Mouse (Mus musculus): ENCODE results near the gene Mst1. TPM values are rescaled to one million over a fixed set of nuclear protein-coding genes. Genes with fewer than 3 reads are reported as not detected.
A peak's percentile ranks its signal among the peaks of the same experiment; 100 is the strongest.

Gene Mst1
- polyA plus RNA-seq, 1 experiment = 0.65 TPM

DNA sequence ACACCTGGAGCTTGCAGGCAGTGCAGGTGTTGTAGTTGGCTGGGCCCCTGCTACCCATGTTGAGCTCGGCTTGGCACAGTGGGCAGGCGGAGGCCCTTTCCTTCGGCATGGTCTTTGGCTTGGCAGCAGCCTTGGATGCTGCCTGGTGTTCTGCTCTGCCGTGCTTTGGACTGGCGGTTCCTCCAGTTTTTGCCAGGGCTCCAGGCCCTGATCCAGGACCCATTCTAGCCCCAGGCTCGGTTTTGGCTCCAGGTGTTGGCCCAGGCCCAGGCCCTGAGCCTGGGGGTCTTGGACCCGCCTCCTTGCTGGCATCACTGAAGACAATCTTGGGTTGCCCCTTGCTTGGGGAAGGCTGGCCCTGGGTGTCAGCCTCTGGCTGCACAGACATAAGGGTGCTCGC lies 45.5 kb downstream of the Mst1 start:
- Histone ChIP-seq H3K36me3 (ENCODE audit: control insufficient read depth, insufficient read depth) (no peaks in the 10 kb centered on the region), H3K4me3 (no peak overlapping the region), H3K79me2 (ENCODE audit: control insufficient read depth, insufficient read depth) (no peaks in the 10 kb centered on the region), H3ac (ENCODE audit: control insufficient read depth, insufficient read length) (no peak overlapping the region), H3K27me3 (ENCODE audit: control insufficient read depth, insufficient read depth, insufficient read length) (no peaks in the 10 kb centered on the region), H3K4me2 (ENCODE audit: low read depth) (no peak overlapping the region)
- no peak for TF ChIP-seq USF1 (IDR thresholded peaks at IDR 0.05; ENCODE audit: low read depth)
- no peak for TF ChIP-seq TCF3 (IDR thresholded peaks at IDR 0.05; ENCODE audit: insufficient read length, low read depth)
- no peak for TF ChIP-seq E2F4 (IDR thresholded peaks at IDR 0.05; ENCODE audit: insufficient read depth)
- no peak for TF ChIP-seq MAX (IDR thresholded peaks at IDR 0.05; ENCODE audit: low read depth)
- no peak for TF ChIP-seq MYOD1 (IDR thresholded peaks at IDR 0.05; ENCODE audit: control insufficient read depth in 1 of 3, insufficient read length in 2 of 3, low read depth in 2 of 3)
- TF ChIP-seq TCF12 (IDR thresholded peaks at IDR 0.05; ENCODE audit: insufficient read depth, poor library complexity, severe bottlenecking) = no peak
- no peak for TF ChIP-seq REST (IDR thresholded peaks at IDR 0.05; ENCODE audit: insufficient read depth, insufficient read length)
- no peak for TF ChIP-seq MYOG (IDR thresholded peaks at IDR 0.05; ENCODE audit: control insufficient read depth in 1 of 3, insufficient read depth in 1 of 3, insufficient read length in 2 of 3, low read depth in 2 of 3)

DNA sequence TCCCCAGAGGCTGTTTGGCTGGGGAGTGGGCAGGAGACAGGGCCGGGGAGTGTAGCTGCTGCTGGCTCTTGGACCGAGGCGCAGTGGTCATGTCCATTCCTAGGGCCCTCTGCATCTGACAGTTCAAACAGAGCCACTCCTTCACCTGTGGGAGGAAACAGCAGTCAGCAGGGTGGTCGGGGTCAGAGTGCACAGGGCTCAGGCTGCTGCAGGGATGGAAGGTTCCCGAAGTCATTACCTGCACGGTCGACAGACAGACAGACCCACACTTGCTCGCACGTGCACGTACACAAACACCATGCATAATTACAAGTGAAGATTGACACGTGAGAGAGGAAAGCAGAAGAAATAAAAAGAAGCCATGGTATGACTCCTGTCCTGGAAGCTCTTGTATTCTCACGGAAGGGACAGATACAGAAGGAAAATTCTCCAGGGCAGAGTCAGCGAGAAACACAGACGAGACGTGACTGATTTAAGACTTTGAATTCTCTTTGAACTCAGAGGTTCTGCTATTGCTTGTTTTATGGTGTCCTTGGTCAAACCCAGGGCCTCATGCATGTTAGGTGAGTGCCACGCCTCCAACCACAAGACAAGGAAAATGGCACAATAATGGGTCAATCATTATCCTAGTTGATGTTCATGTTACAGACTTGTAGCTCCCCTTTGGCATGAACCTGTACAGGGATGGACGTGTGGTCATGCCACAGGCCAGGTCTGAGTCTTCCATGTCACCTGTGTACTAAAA lies 46.4 kb downstream of the Mst1 start:
- Histone ChIP-seq H3K79me2 (ENCODE audit: control insufficient read depth, insufficient read depth) (no peaks in the 10 kb centered on the region), H3K4me3 (no peak overlapping the region), H3K4me2 (ENCODE audit: low read depth) (no peak overlapping the region), H3K36me3 (ENCODE audit: control insufficient read depth, insufficient read depth) (no peaks in the 10 kb centered on the region), H3K27me3 (ENCODE audit: control insufficient read depth, insufficient read depth, insufficient read length) (no peaks in the 10 kb centered on the region), H3ac (ENCODE audit: control insufficient read depth, insufficient read length) (no peak overlapping the region)
- no peak for TF ChIP-seq E2F4 (IDR thresholded peaks at IDR 0.05; ENCODE audit: insufficient read depth)
- TF ChIP-seq MYOD1 (IDR thresholded peaks at IDR 0.05; ENCODE audit: control insufficient read depth in 1 of 3, insufficient read length in 2 of 3, low read depth in 2 of 3) = no peak
- TF ChIP-seq MYOG (IDR thresholded peaks at IDR 0.05; ENCODE audit: control insufficient read depth in 1 of 3, insufficient read depth in 1 of 3, insufficient read length in 2 of 3, low read depth in 2 of 3) = no peak
- no peak for TF ChIP-seq POLR2AphosphoS2 (IDR thresholded peaks at IDR 0.05; ENCODE audit: insufficient read length, low read depth)

DNA sequence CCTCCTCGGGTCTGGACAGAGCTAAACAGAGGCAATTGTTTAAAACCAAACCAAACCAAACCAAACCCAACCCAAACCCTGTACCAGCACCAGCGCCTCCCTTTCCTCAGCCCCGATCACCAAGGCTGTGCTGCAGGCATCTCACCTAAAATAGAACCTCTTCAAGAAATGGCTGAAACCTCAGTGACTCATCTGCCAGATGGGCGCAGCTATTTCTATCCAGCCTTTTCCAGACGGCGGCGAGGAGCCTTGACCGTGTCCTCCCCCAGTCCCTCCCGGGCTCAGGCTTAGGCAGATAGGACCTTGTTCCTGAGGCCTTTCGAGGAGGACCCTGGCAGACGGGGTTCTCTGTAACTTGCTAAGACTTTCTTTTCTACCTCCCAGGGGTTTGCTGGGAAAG lies 48.0 kb downstream of the Mst1 start:
- no peak overlapping the region for H3ac ChIP-seq (ENCODE audit: control insufficient read depth, insufficient read length)
- H3K4me2 ChIP-seq (ENCODE audit: low read depth) = peak overlapping the region; percentile 67
- no peak overlapping the region for H3K4me3 ChIP-seq
- H3K27me3 ChIP-seq (ENCODE audit: control insufficient read depth, insufficient read depth, insufficient read length) = no peaks in the 10 kb centered on the region
- H3K36me3 ChIP-seq (ENCODE audit: control insufficient read depth, insufficient read depth) = no peaks in the 10 kb centered on the region
- H3K79me2 ChIP-seq (ENCODE audit: control insufficient read depth, insufficient read depth) = no peaks in the 10 kb centered on the region
- no peak for TF ChIP-seq MAX (IDR thresholded peaks at IDR 0.05; ENCODE audit: low read depth)
- no peak for TF ChIP-seq SRF (IDR thresholded peaks at IDR 0.05; ENCODE audit: control insufficient read depth, insufficient read length, low read depth)
- TF ChIP-seq MYOG (IDR thresholded peaks at IDR 0.05; ENCODE audit: control insufficient read depth in 1 of 3, insufficient read depth in 1 of 3, insufficient read length in 2 of 3, low read depth in 2 of 3) = peak in 1 of 3 experiments; percentile 11
- peak; percentile 43 for TF ChIP-seq POLR2A (IDR thresholded peaks at IDR 0.05; ENCODE audit: insufficient read length, low read depth)
- TF ChIP-seq USF1 (IDR thresholded peaks at IDR 0.05; ENCODE audit: low read depth) = no peak
- TF ChIP-seq TCF3 (IDR thresholded peaks at IDR 0.05; ENCODE audit: insufficient read length, low read depth) = no peak
- peak; percentile 12 for TF ChIP-seq POLR2AphosphoS2 (IDR thresholded peaks at IDR 0.05; ENCODE audit: insufficient read length, low read depth)
- no peak for TF ChIP-seq TCF12 (IDR thresholded peaks at IDR 0.05; ENCODE audit: insufficient read depth, poor library complexity, severe bottlenecking)

DNA sequence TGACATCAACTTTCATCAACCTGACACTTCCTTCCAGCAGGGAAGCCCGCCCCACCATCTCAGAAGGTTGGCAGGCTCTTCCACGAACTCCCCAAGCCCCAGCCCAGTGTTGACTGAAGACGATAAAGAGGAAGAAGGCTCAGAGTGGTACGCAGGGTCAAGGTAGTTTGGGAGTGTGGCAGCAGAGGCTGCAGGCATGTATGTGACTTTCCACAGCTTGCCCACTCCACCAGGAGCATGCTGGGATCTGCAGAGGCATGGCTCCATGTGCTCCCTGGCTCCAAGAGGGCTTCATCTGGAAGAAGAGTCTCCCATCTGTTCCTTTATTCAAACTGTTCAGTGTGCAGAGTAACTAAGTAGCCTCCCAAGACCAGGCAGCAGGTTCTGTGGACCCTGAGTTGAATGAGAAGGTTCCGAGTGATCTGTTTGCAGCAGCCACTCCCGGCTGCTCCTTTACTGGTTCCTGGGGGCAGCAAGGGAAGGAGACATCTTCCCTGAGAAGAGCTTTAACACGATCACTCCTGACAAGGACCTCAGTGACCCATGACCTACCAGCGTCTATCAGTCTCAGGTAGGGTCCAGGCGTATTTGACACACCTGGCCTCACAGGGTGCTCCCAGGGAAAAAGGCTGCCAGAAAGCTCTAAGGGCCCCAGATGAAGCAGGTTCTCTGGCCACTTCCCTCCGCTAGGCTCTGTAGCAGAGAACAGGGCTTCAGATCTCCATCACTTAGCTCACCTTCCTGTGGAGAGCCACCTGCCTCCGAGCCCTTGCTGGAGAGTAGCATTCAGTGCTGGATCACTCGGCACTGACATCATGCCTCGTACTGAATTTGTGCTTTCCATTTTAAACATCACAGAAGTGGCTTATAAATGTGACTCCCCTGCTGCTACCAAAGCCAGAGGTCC lies 49.1 kb downstream of the Mst1 start:
- Histone ChIP-seq H3K79me2 (ENCODE audit: control insufficient read depth, insufficient read depth) (no peaks in the 10 kb centered on the region), H3ac (ENCODE audit: control insufficient read depth, insufficient read length) (no peak overlapping the region), H3K4me3 (no peak overlapping the region), H3K27me3 (ENCODE audit: control insufficient read depth, insufficient read depth, insufficient read length) (no peaks in the 10 kb centered on the region), H3K4me2 (ENCODE audit: low read depth) (no peak overlapping the region), H3K36me3 (ENCODE audit: control insufficient read depth, insufficient read depth) (no peaks in the 10 kb centered on the region)
- no peak for TF ChIP-seq REST (IDR thresholded peaks at IDR 0.05; ENCODE audit: insufficient read depth, insufficient read length)
- TF ChIP-seq MYOD1 (IDR thresholded peaks at IDR 0.05; ENCODE audit: control insufficient read depth in 1 of 3, insufficient read length in 2 of 3, low read depth in 2 of 3) = no peak
- no peak for TF ChIP-seq MYOG (IDR thresholded peaks at IDR 0.05; ENCODE audit: control insufficient read depth in 1 of 3, insufficient read depth in 1 of 3, insufficient read length in 2 of 3, low read depth in 2 of 3)
- TF ChIP-seq USF1 (IDR thresholded peaks at IDR 0.05; ENCODE audit: low read depth) = no peak
- TF ChIP-seq MAX (IDR thresholded peaks at IDR 0.05; ENCODE audit: low read depth) = no peak
- no peak for TF ChIP-seq TCF3 (IDR thresholded peaks at IDR 0.05; ENCODE audit: insufficient read length, low read depth)
- TF ChIP-seq E2F4 (IDR thresholded peaks at IDR 0.05; ENCODE audit: insufficient read depth) = no peak
- TF ChIP-seq POLR2AphosphoS2 (IDR thresholded peaks at IDR 0.05; ENCODE audit: insufficient read length, low read depth) = no peak
- no peak for TF ChIP-seq CEBPB (IDR thresholded peaks at IDR 0.05; ENCODE audit: insufficient read depth, poor library complexity, severe bottlenecking)
- TF ChIP-seq TCF12 (IDR thresholded peaks at IDR 0.05; ENCODE audit: insufficient read depth, poor library complexity, severe bottlenecking) = no peak
- no peak for TF ChIP-seq SRF (IDR thresholded peaks at IDR 0.05; ENCODE audit: control insufficient read depth, insufficient read length, low read depth)
- TF ChIP-seq POLR2A (IDR thresholded peaks at IDR 0.05; ENCODE audit: insufficient read length, low read depth) = no peak
